Mouse (Mus musculus): Measurements from ENCODE around the gene Uty.

Gene Uty

DNA sequence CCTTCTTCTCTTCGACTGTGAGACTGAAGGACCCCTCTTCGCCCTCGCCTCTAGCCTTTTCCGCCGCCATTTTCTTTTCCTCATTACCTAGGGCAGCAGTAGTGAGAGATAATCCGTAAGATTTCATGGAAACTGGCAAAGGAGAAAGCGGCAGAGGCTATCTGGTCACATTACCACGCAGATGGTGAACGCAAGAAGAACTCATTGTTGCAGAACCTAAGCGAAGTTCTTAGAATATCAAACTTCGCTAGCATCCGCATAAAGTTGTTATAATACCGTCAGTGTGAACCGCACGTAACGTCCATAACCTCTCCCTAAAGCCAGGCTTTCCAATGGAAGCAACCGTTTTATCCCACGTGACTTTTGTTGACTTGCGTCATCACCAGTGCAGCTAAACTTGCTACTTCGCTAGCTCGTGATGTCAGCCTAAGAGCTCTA lies at the start of gene Uty:
TSS of gene Uty (minus strand) at position 334 of the 438 bp plus-strand sequence.
- peak; percentile 81 for DNase-seq

DNA sequence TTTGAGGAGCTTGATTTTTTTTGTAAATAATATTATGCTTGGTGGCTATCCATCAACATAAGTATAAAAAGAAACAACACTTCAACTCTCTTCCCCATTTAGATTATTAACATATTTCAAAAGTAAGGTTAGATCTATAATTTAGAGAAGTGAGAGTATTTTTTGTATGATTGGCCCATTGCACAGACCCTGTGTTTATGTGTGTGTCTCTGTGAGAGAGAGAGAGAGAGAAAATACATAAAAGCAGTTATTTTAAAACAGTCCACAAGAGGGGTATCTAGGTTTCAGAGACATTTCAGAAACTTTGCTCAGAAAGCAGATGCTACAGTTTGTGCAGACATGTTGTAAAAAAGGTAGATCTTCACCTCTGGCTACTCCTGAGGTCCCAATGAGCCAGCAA lies 48.1 kb upstream of the Uty start:
- DNase-seq = no peak

DNA sequence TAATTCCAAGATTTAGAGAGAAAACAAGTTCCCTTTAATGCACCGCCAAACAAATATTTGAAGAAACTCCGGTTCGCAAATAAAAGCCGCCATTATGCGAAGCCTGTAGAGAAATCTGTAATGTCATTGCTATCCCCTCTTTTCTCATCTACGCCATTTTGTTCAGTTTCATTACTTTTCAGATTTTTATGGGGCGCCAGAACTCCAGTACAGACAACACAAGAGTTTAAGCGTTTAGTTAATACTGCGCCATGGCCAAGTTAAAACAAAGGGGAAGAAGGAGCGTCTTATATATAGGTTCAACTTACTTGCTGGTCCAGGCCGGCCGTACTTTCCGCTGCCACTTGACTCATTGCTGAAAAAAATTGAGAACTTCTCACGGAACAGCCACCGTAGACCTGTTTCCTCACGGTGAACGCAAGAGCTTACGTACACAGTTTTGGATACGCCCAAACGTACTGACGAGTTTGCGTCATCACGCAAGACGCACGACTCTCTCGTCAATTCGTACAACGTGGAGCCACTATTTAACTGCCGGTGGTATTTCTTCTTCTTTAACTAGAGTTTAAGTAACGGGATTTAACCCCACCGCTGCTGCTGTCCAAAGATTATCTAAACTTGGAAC lies 40.7 kb upstream of the Uty start, which contains the start of gene Ddx3y:
TSS of gene Ddx3y (minus strand) at position 459 of the 625 bp plus-strand sequence.
- peak; percentile 81 for DNase-seq

DNA sequence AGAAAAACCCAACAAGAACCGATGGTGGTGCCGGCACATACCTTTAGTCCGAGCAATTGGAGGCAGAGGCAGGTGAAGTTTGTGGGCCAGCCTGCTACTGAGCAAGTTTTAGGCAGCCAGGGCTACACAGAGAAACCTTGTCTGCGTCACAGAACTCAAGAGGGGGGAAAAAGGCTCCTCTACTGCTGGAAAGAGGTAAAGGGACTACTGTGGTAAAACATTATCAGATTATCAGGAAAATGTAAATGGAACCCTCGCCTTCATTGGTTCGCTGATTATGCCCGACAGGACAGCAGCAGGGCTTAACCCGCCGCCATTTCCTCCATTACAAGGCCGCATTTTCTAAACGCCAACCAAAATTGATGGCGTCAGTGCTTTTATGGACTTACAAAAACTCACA lies 40.2 kb upstream of the Uty start:
- DNase-seq = peak; percentile 20

DNA sequence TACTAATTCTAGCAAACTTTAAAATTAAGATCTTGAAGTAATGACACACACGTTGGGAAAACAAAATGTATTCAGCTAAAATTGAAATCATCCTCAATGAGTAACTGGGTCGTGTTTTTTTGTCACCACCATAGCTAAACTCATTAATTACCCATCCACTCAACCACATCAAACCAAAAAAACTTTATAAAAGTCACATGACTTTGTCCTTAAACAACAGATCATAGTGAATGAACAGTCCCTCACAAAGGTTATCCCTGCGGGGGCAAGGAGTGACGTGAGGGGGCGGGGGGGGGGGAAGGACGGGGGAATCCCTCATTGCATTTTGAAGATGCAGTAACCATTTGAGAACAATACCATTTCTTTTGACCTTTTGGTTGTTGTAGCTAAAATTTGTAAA lies 558 bp upstream of the Uty start:
- no peak for DNase-seq

DNA sequence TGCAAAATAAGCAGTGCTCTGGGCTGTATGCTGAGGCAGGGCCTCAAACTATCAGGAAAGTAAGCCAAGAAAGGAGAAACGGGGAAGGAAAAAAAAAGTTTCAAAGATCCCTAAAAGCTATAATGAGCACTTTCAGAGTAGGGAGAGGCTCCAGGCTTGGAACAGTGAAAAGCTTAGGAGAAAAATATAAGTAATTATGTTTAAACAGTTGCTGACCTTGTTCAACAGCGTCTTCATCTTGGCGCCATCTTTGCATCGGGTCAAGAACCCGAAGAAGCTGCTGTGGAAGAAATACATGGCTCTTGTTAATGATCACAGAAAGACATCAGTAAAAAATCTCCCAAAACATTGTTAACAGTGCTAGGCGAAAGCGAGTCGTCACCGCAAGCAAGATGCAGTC lies 619 bp downstream of the Uty start:
- peak; percentile 1 for DNase-seq

DNA sequence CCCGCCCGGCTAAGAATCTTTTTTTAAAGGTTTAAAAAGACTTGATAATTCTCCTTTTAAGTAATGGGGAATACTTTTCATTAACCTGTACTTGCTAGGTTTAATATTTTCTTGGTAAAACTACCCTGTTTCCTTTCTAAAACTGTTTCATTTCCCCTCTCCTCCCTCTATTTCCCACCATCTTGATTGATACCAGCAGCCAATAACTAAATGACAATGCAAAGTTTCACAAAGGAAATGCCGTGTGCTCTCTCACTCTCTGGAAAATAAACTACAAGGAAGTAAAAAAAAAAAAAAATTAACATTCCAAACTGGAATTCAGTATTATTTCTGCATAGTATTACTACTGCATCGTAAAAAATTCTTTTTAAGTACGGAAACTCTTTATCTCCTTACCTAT lies 1.1 kb downstream of the Uty start:
- DNase-seq = no peak

DNA sequence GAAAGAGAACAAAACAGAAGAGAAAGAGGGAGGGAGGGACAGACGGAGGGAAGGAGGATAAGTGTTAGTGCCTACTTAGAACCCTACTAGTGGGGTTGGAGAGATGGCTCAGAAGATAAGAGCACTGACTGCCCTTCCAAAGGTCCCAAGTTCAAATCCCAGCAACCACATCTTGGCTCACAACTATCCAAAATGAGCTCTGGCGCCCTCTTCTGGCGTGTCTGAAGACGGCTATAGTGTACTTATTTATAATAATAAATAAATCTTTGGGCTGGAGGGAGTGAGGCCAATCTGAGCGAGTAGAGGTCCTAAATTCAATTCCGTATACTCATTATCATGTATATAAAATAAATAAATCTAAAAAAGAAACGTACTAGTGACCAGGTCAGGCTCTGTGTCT lies 25.6 kb downstream of the Uty start:
- DNase-seq = no peak

DNA sequence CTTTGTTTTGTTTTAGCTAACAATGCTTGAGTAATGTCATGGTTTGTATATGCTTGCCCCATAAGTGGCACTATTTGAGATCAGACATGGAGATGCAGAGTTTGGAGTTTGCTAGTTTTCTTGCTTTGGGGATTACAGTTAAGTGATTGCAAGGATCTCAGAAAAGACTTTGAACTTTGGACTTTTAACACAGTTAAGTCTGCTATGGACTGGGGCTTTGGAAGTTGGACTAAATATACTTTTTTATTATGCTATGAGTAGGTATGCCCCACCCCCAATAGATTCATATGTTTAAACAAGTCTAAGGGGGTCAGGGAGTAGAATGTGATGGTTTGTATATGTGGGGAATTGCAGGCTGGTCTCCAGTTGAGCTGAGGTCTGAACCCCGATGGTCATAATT lies 67.1 kb downstream of the Uty start:
- no peak for DNase-seq

DNA sequence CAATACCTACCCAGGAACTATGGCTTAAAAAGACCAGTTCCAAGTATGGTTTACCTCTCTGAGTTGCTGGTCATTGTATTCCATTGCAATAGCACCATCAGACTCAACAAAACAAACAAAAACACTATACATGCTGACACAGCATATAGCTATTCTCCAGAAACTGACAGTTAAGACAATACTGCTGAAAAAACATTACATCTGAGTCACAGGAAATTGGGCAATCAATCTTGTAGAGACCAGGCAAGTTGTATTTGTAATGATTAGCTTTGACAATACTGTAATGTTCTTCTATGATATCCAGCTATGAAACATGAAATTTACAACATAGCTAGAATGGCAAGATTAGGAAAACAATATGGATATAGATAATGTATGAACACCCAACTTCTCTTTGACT lies 82.5 kb downstream of the Uty start:
- no peak for DNase-seq

DNA sequence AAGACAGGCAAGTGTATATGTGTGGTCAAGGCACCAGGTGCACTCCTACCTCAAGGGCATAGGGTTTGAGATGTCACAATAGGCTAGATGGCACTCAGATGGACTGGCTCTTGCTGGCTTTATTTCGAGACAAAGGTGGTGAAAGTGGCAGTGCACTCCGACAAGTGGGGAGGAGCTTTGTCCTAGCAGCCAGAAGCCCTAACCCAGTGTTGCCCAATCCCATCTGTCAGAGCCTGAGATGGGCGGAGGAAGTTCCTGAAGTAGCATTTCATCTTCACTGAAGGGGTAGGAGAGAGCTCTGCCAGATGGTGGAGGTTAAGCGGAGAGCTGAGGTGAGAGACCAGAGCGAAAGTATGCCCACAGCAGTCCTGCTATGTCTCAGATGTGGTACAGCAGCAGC lies 129.4 kb downstream of the Uty start:
- DNase-seq = no peak

DNA sequence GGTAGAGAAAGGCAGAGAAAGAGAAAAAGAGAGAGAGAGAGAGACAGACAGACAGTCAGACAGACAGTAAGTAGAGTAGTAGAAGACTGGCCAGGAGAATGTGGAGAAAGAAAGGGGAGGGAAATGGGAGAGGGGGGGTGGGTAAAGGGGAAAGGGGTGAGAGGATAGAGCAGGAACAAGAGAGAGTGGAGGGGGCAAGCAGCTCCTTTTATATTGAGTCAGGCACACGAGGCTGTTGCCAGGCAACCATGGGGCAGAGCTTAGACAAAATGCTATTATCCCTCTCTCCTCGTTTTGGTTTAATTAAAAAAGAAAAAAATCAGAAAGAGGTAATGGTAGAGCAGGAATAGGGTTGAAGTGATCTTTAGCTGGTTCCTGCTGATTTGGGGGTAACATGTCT lies 131.5 kb downstream of the Uty start:
- peak; percentile 9 for DNase-seq

Measured in embryo, embryonic 11 days (tissue).